Mouse (Mus musculus): ENCODE measurements around the gene Irf2. TPM values are rescaled to one million over a fixed set of nuclear protein-coding genes. Genes with fewer than 3 reads are reported as not detected.

Gene Irf2
- polyA plus RNA-seq, 1 experiment from 2014 or later = 10.6 TPM

- Histone ChIP-seq H3K27ac (ENCODE audit: low read length) (no peak overlapping the region), H3K36me3 (ENCODE audit: control insufficient read depth, insufficient read depth) (peaks cover 3% of the 10 kb centered on the region; the same call in 1 of the 2 replicates), H3K4me3 (ENCODE audit: low read depth, low read length) (no peak overlapping the region), H3K4me2 (ENCODE audit: low read depth, low read length) (no peak overlapping the region), H3K4me1 (ENCODE audit: control insufficient read depth, low read depth, low read length) (peaks cover 7% of the 10 kb centered on the region), H3K9ac (ENCODE audit: low read depth, low read length) (no peak overlapping the region), H3K9me3 (replicated peaks; ENCODE audit: control insufficient read depth, low read length) (no peaks in the 10 kb centered on the region), H3K27me3 (ENCODE audit: control insufficient read depth, insufficient read depth, low read depth, low read length) (no peaks in the 10 kb centered on the region)
- WGBS (ENCODE audit: insufficient replicate concordance) = 30% methylated on average over 6 of the region's 6 CpGs
- no peak for ATAC-seq (ENCODE audit: low read depth)
These were observed 110.8 kb downstream of the Irf2 start for GRCm38 (mm10) chr8:46850258-46850897.

GRCm38 (mm10) chr8:46851560-46851959 is 112.0 kb downstream of the Irf2 start:
- Histone ChIP-seq H3K36me3 (ENCODE audit: control insufficient read depth, insufficient read depth) (no peaks in the 10 kb centered on the region), H3K4me2 (ENCODE audit: low read depth, low read length) (no peak overlapping the region), H3K4me1 (ENCODE audit: control insufficient read depth, low read depth, low read length) (peaks cover 7% of the 10 kb centered on the region), H3K9ac (ENCODE audit: low read depth, low read length) (no peak overlapping the region), H3K4me3 (ENCODE audit: low read depth, low read length) (no peak overlapping the region), H3K9me3 (replicated peaks; ENCODE audit: control insufficient read depth, low read length) (no peaks in the 10 kb centered on the region), H3K27ac (ENCODE audit: low read length) (0 out of 2 replicates have a peak overlapping the region, but pooled peaks have one; percentile 26), H3K27me3 (ENCODE audit: control insufficient read depth, insufficient read depth, low read depth, low read length) (no peaks in the 10 kb centered on the region)
- no peak for ATAC-seq (ENCODE audit: low read depth)
- WGBS (ENCODE audit: insufficient replicate concordance) = 24% methylated on average over 4 of the region's 4 CpGs

GRCm38 (mm10) chr8:46852377-46852776 is 112.8 kb downstream of the Irf2 start:
- Histone ChIP-seq H3K27me3 (ENCODE audit: control insufficient read depth, insufficient read depth, low read depth, low read length) (no peaks in the 10 kb centered on the region), H3K36me3 (ENCODE audit: control insufficient read depth, insufficient read depth) (no peaks in the 10 kb centered on the region), H3K4me2 (ENCODE audit: low read depth, low read length) (no peak overlapping the region), H3K9ac (ENCODE audit: low read depth, low read length) (no peak overlapping the region), H3K4me3 (ENCODE audit: low read depth, low read length) (no peak overlapping the region), H3K4me1 (ENCODE audit: control insufficient read depth, low read depth, low read length) (peaks cover 7% of the 10 kb centered on the region), H3K27ac (ENCODE audit: low read length) (peak overlapping the region; percentile 13; the same call in 1 of the 2 replicates), H3K9me3 (replicated peaks; ENCODE audit: control insufficient read depth, low read length) (no peaks in the 10 kb centered on the region)
- ATAC-seq (ENCODE audit: low read depth) = peak; percentile 48
- WGBS (ENCODE audit: insufficient replicate concordance) = 20% methylated on average over 11 of the region's 11 CpGs

GRCm38 (mm10) chr8:46859164-46859846 is 119.8 kb downstream of the Irf2 start:
- Histone ChIP-seq H3K4me2 (ENCODE audit: low read depth, low read length) (no peak overlapping the region), H3K36me3 (ENCODE audit: control insufficient read depth, insufficient read depth) (no peaks in the 10 kb centered on the region), H3K9me3 (replicated peaks; ENCODE audit: control insufficient read depth, low read length) (no peaks in the 10 kb centered on the region), H3K4me3 (ENCODE audit: low read depth, low read length) (no peak overlapping the region), H3K27me3 (ENCODE audit: control insufficient read depth, insufficient read depth, low read depth, low read length) (no peaks in the 10 kb centered on the region), H3K9ac (ENCODE audit: low read depth, low read length) (no peak overlapping the region), H3K4me1 (ENCODE audit: control insufficient read depth, low read depth, low read length) (no peaks in the 10 kb centered on the region), H3K27ac (ENCODE audit: low read length) (no peak overlapping the region)
- 18% methylated on average over 7 of the region's 7 CpGs for WGBS (ENCODE audit: insufficient replicate concordance)
- no peak for ATAC-seq (ENCODE audit: low read depth)

GRCm38 (mm10) chr8:46859847-46860167 is 120.3 kb downstream of the Irf2 start:
- Histone ChIP-seq H3K9me3 (replicated peaks; ENCODE audit: control insufficient read depth, low read length) (no peaks in the 10 kb centered on the region), H3K4me3 (ENCODE audit: low read depth, low read length) (no peak overlapping the region), H3K9ac (ENCODE audit: low read depth, low read length) (no peak overlapping the region), H3K4me2 (ENCODE audit: low read depth, low read length) (no peak overlapping the region), H3K4me1 (ENCODE audit: control insufficient read depth, low read depth, low read length) (no peaks in the 10 kb centered on the region), H3K27ac (ENCODE audit: low read length) (no peak overlapping the region), H3K27me3 (ENCODE audit: control insufficient read depth, insufficient read depth, low read depth, low read length) (no peaks in the 10 kb centered on the region), H3K36me3 (ENCODE audit: control insufficient read depth, insufficient read depth) (no peaks in the 10 kb centered on the region)
- 27% methylated on average over 8 of the region's 8 CpGs for WGBS (ENCODE audit: insufficient replicate concordance)
- no peak for ATAC-seq (ENCODE audit: low read depth)

- 72% methylated on average over 5 of the region's 5 CpGs for WGBS (ENCODE audit: insufficient replicate concordance)
- H3K36me3 ChIP-seq (ENCODE audit: control insufficient read depth, insufficient read depth) = no peaks in the 10 kb centered on the region
- no peaks in the 10 kb centered on the region for H3K4me1 ChIP-seq (ENCODE audit: control insufficient read depth, low read depth, low read length)
- no peak overlapping the region for H3K27ac ChIP-seq (ENCODE audit: low read length)
- H3K9ac ChIP-seq (ENCODE audit: low read depth, low read length) = no peak overlapping the region
- no peak for ATAC-seq (ENCODE audit: low read depth)
- no peaks in the 10 kb centered on the region for H3K27me3 ChIP-seq (ENCODE audit: control insufficient read depth, insufficient read depth, low read depth, low read length)
- no peak overlapping the region for H3K4me2 ChIP-seq (ENCODE audit: low read depth, low read length)
- H3K9me3 ChIP-seq (replicated peaks; ENCODE audit: control insufficient read depth, low read length) = no peaks in the 10 kb centered on the region
- no peak overlapping the region for H3K4me3 ChIP-seq (ENCODE audit: low read depth, low read length)
These were observed 123.0 kb downstream of the Irf2 start for GRCm38 (mm10) chr8:46862508-46862907.

- 45% methylated on average over 1 of the region's 1 CpGs for WGBS (ENCODE audit: insufficient replicate concordance)
These were observed 125.9 kb downstream of the Irf2 start for GRCm38 (mm10) chr8:46865428-46865827.

GRCm38 (mm10) chr8:46867440-46867839 is 127.9 kb downstream of the Irf2 start:
- no peaks in the 10 kb centered on the region for H3K27me3 ChIP-seq (ENCODE audit: control insufficient read depth, insufficient read depth, low read depth, low read length)
- no peaks in the 10 kb centered on the region for H3K9me3 ChIP-seq (replicated peaks; ENCODE audit: control insufficient read depth, low read length)
- no peaks in the 10 kb centered on the region; the same call in 1 of the 2 replicates for H3K4me1 ChIP-seq (ENCODE audit: control insufficient read depth, low read depth, low read length)
- H3K4me3 ChIP-seq (ENCODE audit: low read depth, low read length) = no peak overlapping the region
- H3K36me3 ChIP-seq (ENCODE audit: control insufficient read depth, insufficient read depth) = no peaks in the 10 kb centered on the region
- ATAC-seq (ENCODE audit: low read depth) = no peak
- H3K27ac ChIP-seq (ENCODE audit: low read length) = no peak overlapping the region
- H3K4me2 ChIP-seq (ENCODE audit: low read depth, low read length) = no peak overlapping the region
- no peak overlapping the region for H3K9ac ChIP-seq (ENCODE audit: low read depth, low read length)
- 63% methylated on average over 4 of the region's 4 CpGs for WGBS (ENCODE audit: insufficient replicate concordance)

More at GRCm38 (mm10) chr8:46865428-46865827, 125.9 kb downstream of the Irf2 start:
- Histone ChIP-seq H3K36me3 (ENCODE audit: control insufficient read depth, insufficient read depth) (no peaks in the 10 kb centered on the region), H3K9me3 (replicated peaks; ENCODE audit: control insufficient read depth, low read length) (no peaks in the 10 kb centered on the region), H3K4me3 (ENCODE audit: low read depth, low read length) (no peak overlapping the region), H3K27ac (ENCODE audit: low read length) (no peak overlapping the region), H3K27me3 (ENCODE audit: control insufficient read depth, insufficient read depth, low read depth, low read length) (no peaks in the 10 kb centered on the region), H3K4me1 (ENCODE audit: control insufficient read depth, low read depth, low read length) (no peaks in the 10 kb centered on the region; the same call in 1 of the 2 replicates), H3K4me2 (ENCODE audit: low read depth, low read length) (no peak overlapping the region), H3K9ac (ENCODE audit: low read depth, low read length) (no peak overlapping the region)
- ATAC-seq (ENCODE audit: low read depth) = no peak

- no peaks in the 10 kb centered on the region for H3K9me3 ChIP-seq (replicated peaks; ENCODE audit: control insufficient read depth, low read length)
- no peaks in the 10 kb centered on the region; the same call in 1 of the 2 replicates for H3K4me1 ChIP-seq (ENCODE audit: control insufficient read depth, low read depth, low read length)
- H3K27me3 ChIP-seq (ENCODE audit: control insufficient read depth, insufficient read depth, low read depth, low read length) = no peaks in the 10 kb centered on the region
- H3K9ac ChIP-seq (ENCODE audit: low read depth, low read length) = no peak overlapping the region
- H3K27ac ChIP-seq (ENCODE audit: low read length) = no peak overlapping the region
- H3K4me2 ChIP-seq (ENCODE audit: low read depth, low read length) = no peak overlapping the region
- ATAC-seq (ENCODE audit: low read depth) = no peak
- 55% methylated on average over 8 of the region's 8 CpGs for WGBS (ENCODE audit: insufficient replicate concordance)
- H3K36me3 ChIP-seq (ENCODE audit: control insufficient read depth, insufficient read depth) = no peaks in the 10 kb centered on the region
- no peak overlapping the region for H3K4me3 ChIP-seq (ENCODE audit: low read depth, low read length)
These were observed 129.0 kb downstream of the Irf2 start for GRCm38 (mm10) chr8:46868346-46869065.
